Mouse (Mus musculus) stomach, embryonic 16.5 days (tissue): ENCODE measurements at regions not wholly inside any gene's neighbourhood (a gene's known extent, or its start where the extent isn't known, plus 50 kb on each side); places are given as distances from the start of the nearest gene placed in this dataset.

Experiments used
- ATAC-seq: fragments of 200-750 bp; cut with Nextera tagmentation; 2 replicates; pipeline ENCODE4 v1.8.0; 2017; ENCODE audit warnings: moderate number of reproducible peaks, moderate TSS enrichment; ENCODE audit not compliant: insufficient read depth, low FRiP score
- H3K27ac ChIP-seq: fragments of 300-500 bp; sonication (generic); 2 replicates; pipeline ENCODE4 v1.5.1; 2014; ENCODE audit warnings: low read length
- H3K27me3 ChIP-seq: fragments of 300-500 bp; sonication (generic); 2 replicates; pipeline ENCODE4 v1.6.1; 2014; ENCODE audit warnings: low read length, control low read depth, mixed read lengths; ENCODE audit not compliant: control insufficient read depth, insufficient read depth
- H3K36me3 ChIP-seq: fragments of 300-500 bp; sonication (generic); 2 replicates; pipeline ENCODE4 v1.6.1; 2014; ENCODE audit warnings: low read length; ENCODE audit not compliant: control insufficient read depth, insufficient read depth
- H3K4me1 ChIP-seq: fragments of 300-500 bp; sonication (generic); 2 replicates; pipeline ENCODE4 v1.6.1; 2014; ENCODE audit warnings: low read length, control low read depth, mixed read lengths; ENCODE audit not compliant: control insufficient read depth, insufficient read depth
- H3K4me2 ChIP-seq: fragments of 300-500 bp; sonication (generic); 2 replicates; pipeline ENCODE4 v1.6.1; 2014; ENCODE audit warnings: low read depth, low read length, mixed read lengths
- H3K4me3 ChIP-seq: fragments of 300-500 bp; sonication (generic); replicated peaks from 2 replicates; pipeline ENCODE4 v1.5.1; 2014; ENCODE audit warnings: mild to moderate bottlenecking, low read length
- H3K9ac ChIP-seq: fragments of 300-500 bp; sonication (generic); 2 replicates; pipeline ENCODE4 v1.6.1; 2014; ENCODE audit warnings: low read length
- H3K9me3 ChIP-seq: fragments of 300-500 bp; sonication (generic); replicated peaks from 2 replicates; pipeline ENCODE4 v1.6.1; 2016; ENCODE audit warnings: low read length, control low read depth; ENCODE audit not compliant: control insufficient read depth
- WGBS: fragments of 180-500 bp; shearing (Covaris S2); extraction: QIAGEN DNeasy Blood & Tissue Kit; methylation state at CpG from one replicate; pipeline ENCODE4 v1.1.7; 2014; 5-methylcytosine and 5-hydroxymethylcytosine counted together

DNA sequence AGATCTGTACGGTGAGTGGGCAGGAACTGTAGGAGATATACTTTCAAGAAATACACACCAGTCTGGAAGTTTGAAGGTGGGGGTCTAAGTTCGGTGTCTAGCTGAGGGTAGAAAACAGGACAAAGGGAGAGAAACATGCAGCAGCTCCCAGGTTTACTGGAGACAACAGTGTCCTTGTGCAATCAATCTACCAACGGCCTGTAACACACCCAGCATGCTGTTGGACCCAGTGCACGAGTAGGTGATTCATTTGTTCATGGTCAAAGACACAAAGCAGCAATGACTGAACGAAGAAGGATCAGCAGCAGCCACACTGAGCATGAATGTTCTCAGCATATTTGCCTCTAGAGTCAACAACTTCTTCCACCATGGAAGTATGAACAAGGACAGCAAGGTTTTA is 255.2 kb upstream of the Cdyl start:
- Histone ChIP-seq H3K4me3 (no peak overlapping the region), H3K27ac (no peak overlapping the region), H3K9ac (no peak overlapping the region), H3K9me3 (no peaks in the 10 kb centered on the region), H3K4me2 (no peak overlapping the region), H3K36me3 (no peaks in the 10 kb centered on the region), H3K27me3 (no peaks in the 10 kb centered on the region), H3K4me1 (no peaks in the 10 kb centered on the region)
- no peak for ATAC-seq
- WGBS = 84% methylated on average over 5 of the region's 5 CpGs

DNA sequence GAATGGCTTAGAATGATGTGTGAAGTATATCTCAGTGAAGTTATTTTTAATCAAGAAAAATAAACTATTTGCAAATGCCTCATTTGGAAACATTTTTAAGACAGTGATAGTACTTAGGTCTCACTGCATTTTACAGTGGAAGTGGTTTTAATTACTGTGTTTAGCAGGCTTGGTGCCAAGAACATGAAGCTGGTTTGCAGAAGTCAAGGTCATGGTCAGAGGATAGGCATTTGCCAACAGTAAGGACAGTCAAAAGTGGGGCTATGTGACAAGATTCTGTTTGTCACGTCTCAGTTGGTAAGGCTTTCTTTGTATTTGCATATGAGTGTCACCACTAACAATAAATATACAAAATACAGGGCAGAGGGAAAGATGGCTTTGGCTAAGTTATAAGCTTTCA is 254.2 kb upstream of the Cdyl start:
- Histone ChIP-seq H3K27ac (no peak overlapping the region), H3K9ac (no peak overlapping the region), H3K27me3 (no peaks in the 10 kb centered on the region), H3K36me3 (no peaks in the 10 kb centered on the region), H3K9me3 (no peaks in the 10 kb centered on the region), H3K4me1 (no peaks in the 10 kb centered on the region), H3K4me3 (no peak overlapping the region), H3K4me2 (no peak overlapping the region)
- ATAC-seq = no peak
- 48% methylated on average over 1 of the region's 1 CpGs for WGBS

DNA sequence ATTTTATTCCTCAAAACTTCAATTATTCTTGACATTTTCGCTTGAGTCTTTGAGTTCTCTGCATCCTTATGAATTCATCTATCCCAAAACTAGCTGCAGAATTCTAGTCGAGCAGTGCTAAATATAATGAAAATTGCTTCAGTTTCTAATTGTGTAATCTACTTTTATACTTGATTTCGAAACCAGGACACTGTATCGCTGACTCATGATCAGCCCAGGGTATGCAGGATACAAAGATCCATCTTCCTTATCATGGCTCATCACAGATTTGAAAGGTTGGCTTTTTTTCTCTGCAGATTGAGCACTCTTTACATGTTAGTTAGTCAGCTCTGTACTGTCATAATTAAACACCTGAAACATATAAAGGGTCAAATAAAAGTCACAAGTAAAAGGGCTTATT is 242.1 kb upstream of the Cdyl start:
- H3K4me1 ChIP-seq = no peaks in the 10 kb centered on the region
- ATAC-seq = no peak
- H3K9ac ChIP-seq = no peak overlapping the region
- H3K27ac ChIP-seq = no peak overlapping the region
- H3K36me3 ChIP-seq = no peaks in the 10 kb centered on the region
- H3K4me3 ChIP-seq = no peak overlapping the region
- H3K9me3 ChIP-seq = no peaks in the 10 kb centered on the region
- WGBS = 86% methylated on average over 4 of the region's 4 CpGs
- no peaks in the 10 kb centered on the region for H3K27me3 ChIP-seq
- H3K4me2 ChIP-seq = no peak overlapping the region

DNA sequence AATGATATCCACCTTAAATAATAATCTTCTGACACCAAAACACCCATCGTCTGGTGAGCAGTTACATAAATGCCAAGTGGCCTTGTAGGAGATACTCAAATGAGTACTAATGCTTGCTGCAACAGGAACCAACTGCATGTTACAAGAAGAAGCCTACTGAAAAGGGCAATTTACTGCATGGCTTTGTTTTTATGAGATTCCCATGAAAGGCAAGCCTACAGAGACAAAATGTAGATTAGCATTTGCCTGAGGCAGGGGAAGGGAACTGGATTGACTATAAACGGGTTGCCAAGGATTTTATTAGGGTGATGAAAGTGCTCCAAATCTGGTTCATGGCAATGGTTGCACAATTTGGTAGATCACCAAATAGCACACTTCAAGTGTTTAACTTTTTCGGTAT is 239.6 kb upstream of the Cdyl start:
- Histone ChIP-seq H3K27ac (no peak overlapping the region), H3K4me3 (no peak overlapping the region), H3K27me3 (no peaks in the 10 kb centered on the region), H3K9me3 (no peaks in the 10 kb centered on the region), H3K36me3 (no peaks in the 10 kb centered on the region), H3K4me1 (no peaks in the 10 kb centered on the region), H3K4me2 (no peak overlapping the region), H3K9ac (no peak overlapping the region)
- ATAC-seq = no peak
- 86% methylated on average over 3 of the region's 3 CpGs for WGBS

DNA sequence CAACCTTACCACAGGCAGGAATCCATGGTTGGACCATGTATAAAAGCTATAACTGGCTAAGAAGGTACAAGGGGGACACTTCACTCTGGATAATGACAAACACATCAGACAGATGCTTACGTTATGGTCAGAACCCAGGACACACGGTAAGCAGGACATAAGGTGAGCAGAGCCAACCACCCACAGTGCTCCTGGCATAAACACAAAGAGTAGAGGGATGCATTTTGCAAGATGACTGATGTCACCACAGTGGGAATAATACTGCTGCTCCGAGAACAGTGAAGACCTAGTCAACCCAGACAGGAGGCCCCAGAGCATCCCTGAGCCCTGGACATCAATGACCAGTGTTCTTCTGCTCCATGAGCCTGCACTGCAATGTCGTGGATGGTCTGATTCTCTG is 233.6 kb upstream of the Cdyl start:
- H3K4me1 ChIP-seq = no peaks in the 10 kb centered on the region
- no peak for ATAC-seq
- H3K27me3 ChIP-seq = no peaks in the 10 kb centered on the region
- WGBS = 74% methylated on average over 4 of the region's 4 CpGs
- no peak overlapping the region for H3K4me2 ChIP-seq
- H3K4me3 ChIP-seq = no peak overlapping the region
- H3K36me3 ChIP-seq = no peaks in the 10 kb centered on the region
- no peaks in the 10 kb centered on the region for H3K9me3 ChIP-seq
- no peak overlapping the region for H3K9ac ChIP-seq
- H3K27ac ChIP-seq = no peak overlapping the region

DNA sequence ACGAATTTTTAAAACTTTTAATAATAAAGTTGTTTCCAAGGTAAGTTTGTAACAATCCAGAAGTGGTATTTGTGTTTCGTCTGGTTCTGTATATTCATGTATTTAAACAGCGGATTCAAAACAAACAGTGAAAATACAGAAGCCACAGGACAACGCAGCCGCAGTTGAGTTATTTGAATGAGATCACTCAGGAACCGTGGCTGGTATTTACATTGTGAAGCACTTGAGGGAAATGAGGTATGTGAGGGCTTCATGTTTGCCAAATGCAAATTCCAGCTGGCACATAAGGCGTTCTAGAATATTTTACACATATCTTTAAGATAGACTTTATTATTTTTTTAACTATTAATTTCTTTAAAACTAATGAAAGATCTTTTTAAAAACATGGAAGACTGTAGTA is 224.5 kb upstream of the Cdyl start:
- Histone ChIP-seq H3K4me1 (no peaks in the 10 kb centered on the region), H3K9ac (no peak overlapping the region), H3K4me2 (no peak overlapping the region), H3K36me3 (no peaks in the 10 kb centered on the region), H3K27me3 (no peaks in the 10 kb centered on the region), H3K27ac (no peak overlapping the region), H3K4me3 (no peak overlapping the region), H3K9me3 (no peaks in the 10 kb centered on the region)
- 24% methylated on average over 7 of the region's 7 CpGs for WGBS
- no peak for ATAC-seq

DNA sequence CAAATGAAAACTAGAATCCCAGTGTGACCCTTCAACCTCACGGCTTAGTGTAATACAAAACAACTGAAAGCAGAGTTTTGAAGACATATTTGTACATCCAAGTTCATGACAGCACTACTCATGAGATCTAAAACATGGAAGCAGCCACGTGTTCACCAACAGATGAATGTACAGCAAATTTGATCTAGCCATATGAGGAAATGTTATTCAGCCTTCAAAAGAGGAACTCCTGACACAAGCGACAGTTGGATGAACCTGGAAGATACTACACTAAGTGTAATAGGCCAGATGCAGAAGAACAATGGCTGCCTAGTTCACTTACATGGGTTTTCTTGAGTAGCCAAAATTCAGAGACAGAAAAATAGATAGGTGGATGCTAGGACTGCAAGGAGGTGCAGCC is 212.0 kb upstream of the Cdyl start:
- WGBS = 79% methylated on average over 3 of the region's 3 CpGs
- Histone ChIP-seq H3K27ac (no peak overlapping the region), H3K36me3 (no peaks in the 10 kb centered on the region), H3K27me3 (no peaks in the 10 kb centered on the region), H3K4me3 (no peak overlapping the region), H3K9me3 (no peaks in the 10 kb centered on the region), H3K4me2 (no peak overlapping the region), H3K9ac (no peak overlapping the region), H3K4me1 (0 out of 2 replicates have a peak, but pooled peaks cover 3% of the 10 kb centered on the region)
- ATAC-seq = no peak

DNA sequence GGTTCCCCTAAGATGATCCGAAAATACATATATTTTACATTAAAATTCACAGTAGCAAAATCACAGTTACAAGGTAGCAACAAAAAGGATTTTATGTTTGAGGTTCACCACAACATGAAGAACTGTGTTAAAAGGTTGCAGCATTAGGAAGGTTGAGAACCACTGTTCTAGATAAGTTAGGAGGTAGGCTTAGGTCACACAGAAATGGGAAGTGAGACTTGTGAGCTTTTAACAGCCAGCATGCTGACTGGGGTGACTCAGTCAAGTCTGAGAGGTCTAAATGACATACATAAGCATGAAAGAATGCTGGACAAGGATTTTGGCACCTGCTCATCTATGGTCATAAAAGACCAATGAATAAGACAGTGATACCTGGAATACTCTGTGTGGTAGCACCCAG is 207.2 kb upstream of the Cdyl start:
- 0 out of 2 replicates have a peak, but pooled peaks cover 3% of the 10 kb centered on the region for H3K4me1 ChIP-seq
- no peaks in the 10 kb centered on the region for H3K36me3 ChIP-seq
- WGBS = 90% methylated on average over 1 of the region's 1 CpGs
- no peaks in the 10 kb centered on the region for H3K9me3 ChIP-seq
- H3K27me3 ChIP-seq = no peaks in the 10 kb centered on the region
- ATAC-seq = no peak
- no peak overlapping the region for H3K4me2 ChIP-seq
- no peak overlapping the region for H3K27ac ChIP-seq
- no peak overlapping the region for H3K4me3 ChIP-seq
- no peak overlapping the region for H3K9ac ChIP-seq

DNA sequence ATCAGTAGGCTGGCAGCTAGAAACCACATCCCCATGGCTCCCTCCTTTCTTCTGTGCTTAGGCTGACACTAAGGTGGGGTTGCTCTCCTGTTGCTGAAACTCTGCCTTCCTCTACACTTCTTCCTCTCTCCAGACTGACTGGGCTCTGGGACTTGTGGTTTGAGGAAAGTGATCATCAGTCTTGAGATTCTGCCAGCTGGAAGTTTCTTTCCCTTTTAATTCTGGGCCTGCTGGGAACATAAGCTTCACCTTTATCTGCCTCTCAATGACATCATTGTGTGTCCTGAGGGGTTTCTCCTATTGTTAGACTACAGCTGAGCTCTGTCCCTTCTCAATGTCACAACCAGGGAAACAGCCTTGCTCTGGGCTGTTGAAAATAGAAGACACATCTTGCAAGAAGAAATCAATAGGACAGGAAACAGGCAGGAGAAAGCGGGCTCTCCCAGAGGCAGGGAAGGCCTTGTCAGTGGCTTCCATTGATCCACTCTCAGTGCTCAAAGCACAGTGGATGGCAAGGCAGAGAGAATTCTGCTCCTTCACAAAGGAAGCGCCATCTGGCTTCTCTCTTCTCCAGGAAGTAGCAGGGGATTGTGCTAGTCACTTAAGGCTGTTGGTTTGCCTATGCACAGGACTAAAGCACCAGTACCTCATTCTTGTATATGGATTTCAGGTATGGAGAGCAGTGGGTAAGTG is 206.3 kb upstream of the Cdyl start:
- H3K9ac ChIP-seq = no peak overlapping the region
- no peaks in the 10 kb centered on the region for H3K36me3 ChIP-seq
- H3K4me2 ChIP-seq = no peak overlapping the region
- no peaks in the 10 kb centered on the region for H3K9me3 ChIP-seq
- H3K4me3 ChIP-seq = no peak overlapping the region
- 0 out of 2 replicates have a peak, but pooled peaks cover 3% of the 10 kb centered on the region for H3K4me1 ChIP-seq
- peak; percentile 25; the same call in 1 of the 2 replicates for ATAC-seq
- WGBS = 71% methylated on average over 2 of the region's 2 CpGs
- no peak overlapping the region for H3K27ac ChIP-seq
- no peaks in the 10 kb centered on the region for H3K27me3 ChIP-seq
